ENCODE assay signal across 8 mouse cellular contexts in the genomic region with DNA sequence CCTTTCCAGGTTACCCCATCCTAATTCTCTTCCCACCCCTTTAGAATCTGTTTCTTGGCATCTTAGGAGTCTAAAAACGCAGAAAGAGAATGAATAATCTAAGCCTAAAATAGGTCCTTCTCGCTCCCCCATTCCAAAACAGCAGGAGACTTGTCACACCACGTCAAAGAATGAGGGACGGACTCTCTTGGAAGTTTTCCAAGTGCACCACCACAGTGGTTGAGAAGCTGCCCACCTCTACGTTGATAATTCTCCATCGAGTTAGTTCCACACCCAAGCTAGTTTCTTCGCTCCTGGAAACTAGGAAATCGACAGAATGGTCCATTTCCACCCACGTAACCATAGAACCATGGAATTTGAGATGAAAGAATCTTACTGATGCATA. TPM values are rescaled to one million over a fixed set of nuclear protein-coding genes. Genes with fewer than 3 reads are reported as not detected.
A peak's percentile ranks its signal among the peaks of the same experiment; 100 is the strongest.
DNase-seq lines count a peak whose midpoint lies in the region; ATAC-seq and TF ChIP-seq lines count a peak whose summit lies in the region.

No protein-coding gene starts in this region.

- H3K9me3 ChIP-seq in forebrain, embryonic 16.5 days (ENCODE audit: control insufficient read depth, low read length), result no peaks in the 10 kb centered on the region
- no peaks in the 10 kb centered on the region for H3K9me3 ChIP-seq in limb, embryonic 10.5 days (replicated peaks)
- no peaks in the 10 kb centered on the region for H3K9me3 ChIP-seq in neural tube, embryonic 13.5 days

- H3K27ac ChIP-seq in kidney, adult 2 months (ENCODE audit: insufficient read depth, low read depth, low read length), result peak overlapping the region; percentile 36
- peak overlapping the region; percentile 99 for H3K27ac ChIP-seq in forebrain, embryonic 16.5 days (ENCODE audit: low read length)
- peak overlapping the region; percentile 100 for H3K27ac ChIP-seq in limb, embryonic 10.5 days
- peak overlapping the region; percentile 100 for H3K27ac ChIP-seq in neural tube, embryonic 13.5 days (replicated peaks)

- no peaks in the 10 kb centered on the region for H3K27me3 ChIP-seq in kidney, adult 2 months (replicated peaks; ENCODE audit: control insufficient read depth, insufficient read depth, low read length)
- no peaks in the 10 kb centered on the region for H3K27me3 ChIP-seq in forebrain, embryonic 16.5 days (replicated peaks; ENCODE audit: control insufficient read depth, insufficient read depth, low read length)
- 0 out of 2 replicates have a peak, but pooled peaks cover 7% of the 10 kb centered on the region for H3K27me3 ChIP-seq in limb, embryonic 10.5 days (ENCODE audit: low read depth, poor library complexity, severe bottlenecking)
- no peaks in the 10 kb centered on the region; the same call in 1 of the 2 replicates for H3K27me3 ChIP-seq in neural tube, embryonic 13.5 days

- H3K36me3 ChIP-seq in kidney, adult 2 months (ENCODE audit: control insufficient read depth, insufficient read depth, low read length), result no peaks in the 10 kb centered on the region
- H3K36me3 ChIP-seq in forebrain, embryonic 16.5 days (ENCODE audit: control insufficient read depth, insufficient read depth), result no peaks in the 10 kb centered on the region
- no peaks in the 10 kb centered on the region for H3K36me3 ChIP-seq in limb, embryonic 10.5 days
- no peaks in the 10 kb centered on the region for H3K36me3 ChIP-seq in neural tube, embryonic 13.5 days

- H3K4me2 ChIP-seq in forebrain, embryonic 16.5 days (ENCODE audit: low read length), result peak overlapping the region; percentile 80
- peak overlapping the region; percentile 77 for H3K4me2 ChIP-seq in neural tube, embryonic 13.5 days

- peak overlapping the region; percentile 96 for H3K4me3 ChIP-seq in kidney, adult 2 months (ENCODE audit: insufficient read depth, low read depth, low read length)
- H3K4me3 ChIP-seq in forebrain, embryonic 16.5 days (replicated peaks; ENCODE audit: low read length), result peak overlapping the region; percentile 97
- H3K4me3 ChIP-seq in limb, embryonic 10.5 days, result peak overlapping the region; percentile 97
- H3K4me3 ChIP-seq in neural tube, embryonic 13.5 days, result peak overlapping the region; percentile 87

- TF ChIP-seq POLR2A in kidney, adult 2 months (IDR thresholded peaks at IDR 0.05; ENCODE audit: low read depth, low read length), result no peak

- 22% methylated on average over 9 of the region's 9 CpGs for WGBS in kidney, adult 2 months
- 15% methylated on average over 9 of the region's 9 CpGs for WGBS in forebrain, embryonic 16.5 days
- 13% methylated on average over 9 of the region's 9 CpGs for WGBS in limb, embryonic 10.5 days
- WGBS in neural tube, embryonic 13.5 days, result 12% methylated on average over 9 of the region's 9 CpGs

- peaks cover 3% of the 10 kb centered on the region for H3K4me1 ChIP-seq in kidney, adult 2 months (ENCODE audit: control insufficient read depth, insufficient read depth, low read length)
- peaks cover 10% of the 10 kb centered on the region for H3K4me1 ChIP-seq in forebrain, embryonic 16.5 days (replicated peaks; ENCODE audit: control insufficient read depth, insufficient read depth, low read length)
- peaks cover 28% of the 10 kb centered on the region for H3K4me1 ChIP-seq in limb, embryonic 10.5 days
- peaks cover 23% of the 10 kb centered on the region for H3K4me1 ChIP-seq in neural tube, embryonic 13.5 days (replicated peaks)

- no peak for ATAC-seq in forebrain, embryonic 16.5 days
- ATAC-seq in neural tube, embryonic 13.5 days (ENCODE audit: low read depth), result no peak

- peak overlapping the region; percentile 99 for H3K9ac ChIP-seq in forebrain, embryonic 16.5 days (replicated peaks; ENCODE audit: low read depth, low read length)
- peak overlapping the region; percentile 99 for H3K9ac ChIP-seq in neural tube, embryonic 13.5 days

- no peak for TF ChIP-seq CTCF in kidney, adult 2 months (conservative IDR thresholded peaks at IDR 0.05; ENCODE audit: insufficient read depth, insufficient read length, low read depth, low read length)

- DNase-seq in kidney, adult 2 months, result no peak
- DNase-seq in kidney, adult 9 months, result no peak
- peak; percentile 27 for DNase-seq in MN1 (ENCODE audit: low spot score)
- DNase-seq in limb, embryonic 10.5 days (ENCODE audit: low spot score), result no peak
- DNase-seq in ovary, postnatal 10 days (ENCODE audit: low spot score), result no peak
- no peak for DNase-seq in thymus, adult 18-20 months

RNA-seq across cellular contexts. Expression of gene Hipk3, which starts 0.5 kb away (rescaled TPM):
- polyA plus RNA-seq in kidney, adult 2 months (2012; rRNA removed), result 34.4 and 37.5 TPM in 2 replicates
- polyA plus RNA-seq in forebrain, embryonic 16.5 days (2015; fragmentation: Nextera tagmentation; extraction: Ambion mirVana), result 6.9 and 7.5 TPM in 2 replicates
- 9.8 and 10.7 TPM in 2 replicates for polyA plus RNA-seq in limb, embryonic 10.5 days (2016; fragmentation: Nextera tagmentation; extraction: Ambion mirVana)
- 7.6 and 9.3 TPM in 2 replicates for polyA plus RNA-seq in neural tube, embryonic 13.5 days (2015; fragmentation: Nextera tagmentation; extraction: Ambion mirVana)

Comparison
In these comparisons a context has a peak if more than half of its experiments do, and no peak if none do; other contexts are left out.
1. H3K27ac ChIP-seq: peak in every context shown above with its lines; median percentile 100 in limb, embryonic 10.5 days; 100 in neural tube, embryonic 13.5 days; 99 in forebrain, embryonic 16.5 days; 36 in kidney, adult 2 months.